ENCODE assay signal across 13 mouse cellular contexts in the genomic region with DNA sequence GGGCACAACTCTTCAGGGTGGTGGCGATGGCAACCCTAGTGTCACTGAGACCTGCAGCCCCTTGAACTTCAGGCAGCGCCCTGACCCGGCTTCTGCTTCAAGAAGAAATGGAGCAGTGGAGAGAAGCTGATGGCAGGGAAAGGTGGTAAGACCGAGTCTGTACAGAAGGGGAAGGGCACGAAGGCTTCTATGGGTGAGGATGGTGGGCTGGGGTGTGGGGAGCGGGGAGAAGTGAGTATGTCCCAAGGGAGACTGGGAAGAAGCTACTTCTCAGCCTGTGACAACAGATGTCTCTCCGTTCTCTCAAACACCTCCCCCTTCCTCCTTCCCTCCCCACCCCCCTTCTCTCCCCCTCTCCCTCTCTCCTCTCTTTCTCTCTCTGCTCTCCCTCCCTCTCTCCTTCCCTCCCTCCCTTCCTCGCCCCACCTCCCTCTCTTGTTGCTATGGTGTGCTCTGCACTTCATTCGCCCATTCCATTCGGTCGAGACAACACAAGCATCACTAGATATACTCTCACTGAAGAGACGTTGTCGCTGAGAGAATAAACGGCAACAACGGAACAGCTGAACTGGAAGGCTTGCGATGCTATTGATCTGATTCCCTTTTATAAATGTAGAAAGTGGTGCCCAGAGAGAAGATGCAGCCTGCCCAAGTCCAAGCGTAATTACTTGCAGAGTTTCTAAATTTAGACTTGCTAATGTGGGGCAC.
DNase-seq lines count a peak whose midpoint lies in the region; ATAC-seq and TF ChIP-seq lines count a peak whose summit lies in the region.
"Had no signal": no experiment of that assay in that cellular context is flagged by ENCODE, and none has a peak within 500 bp of the region (broad histone marks: within the 10 kb centered on the region; RNA-seq: fewer than 3 reads in every experiment).

No protein-coding gene starts in this region.

- no peaks in the 10 kb centered on the region for H3K27me3 ChIP-seq in heart, embryonic 15.5 days
- 0 out of 2 replicates have a peak, but pooled peaks cover 3% of the 10 kb centered on the region for H3K27me3 ChIP-seq in forebrain, embryonic 12.5 days
- no peaks in the 10 kb centered on the region for H3K27me3 ChIP-seq in forebrain, postnatal 0 days (ENCODE audit: insufficient read depth, low read length)
- no peaks in the 10 kb centered on the region for H3K27me3 ChIP-seq in midbrain, embryonic 14.5 days (ENCODE audit: control insufficient read depth, insufficient read depth, low read length)
- H3K27me3 ChIP-seq: embryonic facial prominence, embryonic 12.5 days had no signal

- H3K4me1 ChIP-seq in heart, embryonic 15.5 days (replicated peaks) = peaks cover 6% of the 10 kb centered on the region; the same call in 1 of the 2 replicates
- H3K4me1 ChIP-seq in forebrain, embryonic 12.5 days = peaks cover 42% of the 10 kb centered on the region
- peaks cover 21% of the 10 kb centered on the region for H3K4me1 ChIP-seq in forebrain, postnatal 0 days (ENCODE audit: insufficient read depth)
- H3K4me1 ChIP-seq in midbrain, embryonic 14.5 days (ENCODE audit: control insufficient read depth, insufficient read depth, low read length) = peaks cover 41% of the 10 kb centered on the region

- H3K9ac ChIP-seq in heart, embryonic 15.5 days = no peak overlapping the region
- H3K9ac ChIP-seq in forebrain, embryonic 12.5 days = no peak overlapping the region
- no peak overlapping the region for H3K9ac ChIP-seq in forebrain, postnatal 0 days
- H3K9ac ChIP-seq in midbrain, embryonic 14.5 days (replicated peaks; ENCODE audit: low read length) = no peak overlapping the region
- H3K9ac ChIP-seq: embryonic facial prominence, embryonic 12.5 days had no signal

- no peak for ATAC-seq in heart, embryonic 15.5 days (replicated peaks; ENCODE audit: insufficient number of reproducible peaks, insufficient read depth, low FRiP score, low read depth)
- 0 out of 2 replicates have a peak, but pooled peaks have one; percentile 34 for ATAC-seq in forebrain, embryonic 12.5 days (ENCODE audit: low FRiP score)
- peak; percentile 85 for ATAC-seq in forebrain, postnatal 0 days
- no peak for ATAC-seq in midbrain, embryonic 14.5 days (ENCODE audit: low FRiP score, low TSS enrichment)
- ATAC-seq in inflammation-experienced regulatory T-cells, adult 6 months = no peak

- H3K27ac ChIP-seq in heart, embryonic 15.5 days = no peak overlapping the region
- H3K27ac ChIP-seq in forebrain, embryonic 12.5 days = no peak overlapping the region
- no peak overlapping the region for H3K27ac ChIP-seq in forebrain, postnatal 0 days (ENCODE audit: low read depth, low read length)
- no peak overlapping the region for H3K27ac ChIP-seq in midbrain, embryonic 14.5 days (replicated peaks; ENCODE audit: low read depth, low read length)
- H3K27ac ChIP-seq: embryonic facial prominence, embryonic 12.5 days had no signal

- peak overlapping the region; percentile 48 for H3K4me2 ChIP-seq in heart, embryonic 15.5 days
- peak overlapping the region; percentile 8; the same call in 1 of the 2 replicates for H3K4me2 ChIP-seq in forebrain, embryonic 12.5 days
- H3K4me2 ChIP-seq in forebrain, postnatal 0 days (ENCODE audit: low read depth) = peak overlapping the region; percentile 34
- H3K4me2 ChIP-seq in midbrain, embryonic 14.5 days (ENCODE audit: low read length) = peak overlapping the region; percentile 2; the same call in 1 of the 2 replicates
- H3K4me2 ChIP-seq: embryonic facial prominence, embryonic 12.5 days; liver, embryonic 11.5 days had no signal

- no peaks in the 10 kb centered on the region for H3K36me3 ChIP-seq in heart, embryonic 15.5 days
- H3K36me3 ChIP-seq in forebrain, embryonic 12.5 days (replicated peaks) = no peaks in the 10 kb centered on the region
- no peaks in the 10 kb centered on the region for H3K36me3 ChIP-seq in forebrain, postnatal 0 days (ENCODE audit: insufficient read depth)
- H3K36me3 ChIP-seq in midbrain, embryonic 14.5 days (ENCODE audit: control insufficient read depth, insufficient read depth, low read length) = no peaks in the 10 kb centered on the region
- H3K36me3 ChIP-seq: embryonic facial prominence, embryonic 12.5 days had no signal

- no peaks in the 10 kb centered on the region for H3K9me3 ChIP-seq in heart, embryonic 15.5 days (replicated peaks)
- no peaks in the 10 kb centered on the region for H3K9me3 ChIP-seq in forebrain, embryonic 12.5 days
- H3K9me3 ChIP-seq in forebrain, postnatal 0 days (ENCODE audit: low read length) = no peaks in the 10 kb centered on the region
- H3K9me3 ChIP-seq in midbrain, embryonic 14.5 days (ENCODE audit: control insufficient read depth, low read length) = no peaks in the 10 kb centered on the region
- H3K9me3 ChIP-seq: embryonic facial prominence, embryonic 12.5 days had no signal

- no peak for TF ChIP-seq CTCF in forebrain, postnatal 0 days (IDR thresholded peaks at IDR 0.05; ENCODE audit: low read depth)

- WGBS in heart, embryonic 15.5 days = 52% methylated on average over 17 of the region's 17 CpGs
- 55% methylated on average over 17 of the region's 17 CpGs for WGBS in forebrain, embryonic 12.5 days
- 36% methylated on average over 17 of the region's 17 CpGs for WGBS in forebrain, postnatal 0 days
- 55% methylated on average over 17 of the region's 17 CpGs for WGBS in midbrain, embryonic 14.5 days

- H3K4me3 ChIP-seq in heart, embryonic 15.5 days = peak overlapping the region; percentile 1; the same call in 1 of the 2 replicates
- no peak overlapping the region for H3K4me3 ChIP-seq in forebrain, embryonic 12.5 days (replicated peaks)
- no peak overlapping the region for H3K4me3 ChIP-seq in forebrain, postnatal 0 days (ENCODE audit: low read depth, low read length)
- H3K4me3 ChIP-seq in midbrain, embryonic 14.5 days (replicated peaks; ENCODE audit: low read depth, low read length) = no peak overlapping the region
- H3K4me3 ChIP-seq: embryonic facial prominence, embryonic 12.5 days had no signal

- no peak for DNase-seq in heart, postnatal 4 days
- DNase-seq in forebrain, postnatal 0 days = peak; percentile 66
- peak; percentile 51 for DNase-seq in midbrain, embryonic 14.5 days
- no peak for DNase-seq in cerebellum, adult 11-12 months
- DNase-seq in spleen, adult 12 weeks (ENCODE audit: low spot score) = no peak
- DNase-seq: cerebellum, postnatal 25 days; kidney, adult 8-10 months; lung, postnatal 14 days had no signal

Comparison
In these comparisons a context has a peak if more than half of its experiments do, and no peak if none do; other contexts are left out.
1. ATAC-seq: peak in forebrain, embryonic 12.5 days (single experiment) and forebrain, postnatal 0 days (single experiment); none in heart, embryonic 15.5 days (single experiment), midbrain, embryonic 14.5 days (single experiment) and inflammation-experienced regulatory T-cells, adult 6 months (single experiment).
2. DNase-seq: peak in forebrain, postnatal 0 days (single experiment) and midbrain, embryonic 14.5 days (single experiment); none in heart, postnatal 4 days (single experiment), cerebellum, adult 11-12 months (single experiment) and spleen, adult 12 weeks (single experiment).
3. Peak in every context shown above with its lines, with median percentiles within 50 percentile points of each other: H3K4me2 ChIP-seq.